Mouse (Mus musculus): ENCODE results near the gene Pdcd7. TPM values are rescaled to one million over a fixed set of nuclear protein-coding genes. Genes with fewer than 3 reads are reported as not detected.

Gene Pdcd7
- 16.7 and 44.2 TPM in 2 replicates for polyA plus RNA-seq (2012; rRNA removed)

GRCm38 (mm10) chr9:65345854-65346475 lies at the start of gene Pdcd7:
Gene Pdcd7 (plus strand): TSS chr9:65346104.

GRCm38 (mm10) chr9:65360641-65361448 lies 14.9 kb downstream of the Pdcd7 start, which contains the start of gene Ubap1l:
Gene Ubap1l (plus strand): TSS chr9:65361041.

GRCm38 (mm10) chr9:65391613-65391964 lies 45.7 kb downstream of the Pdcd7 start, which contains the start of gene Kbtbd13:
Gene Kbtbd13 (minus strand): TSS chr9:65391652.

GRCm38 (mm10) chr9:65398279-65398678 lies 52.4 kb downstream of the Pdcd7 start, which contains the start of gene Rasl12:
Gene Rasl12 (plus strand): TSS chr9:65398506.

Other genes with a start within 250 kb of the Pdcd7 start
- 20.1 and 28.0 TPM in 2 replicates for gene Igdcc4, start 244.6 kb upstream of the Pdcd7 start, polyA plus RNA-seq (2012; rRNA removed)
- 48.4 and 84.2 TPM in 2 replicates for gene Igdcc3, start 204.9 kb upstream of the Pdcd7 start, polyA plus RNA-seq (2012; rRNA removed)
- gene Parp16, start 150.8 kb upstream of the Pdcd7 start, polyA plus RNA-seq (2012; rRNA removed): 3.5 and 4.8 TPM in 2 replicates
- 0.19 and 0.27 TPM in 2 replicates for gene Cilp, start 80.9 kb upstream of the Pdcd7 start, polyA plus RNA-seq (2012; rRNA removed)
- gene Clpx, start 51.8 kb upstream of the Pdcd7 start, polyA plus RNA-seq (2012; rRNA removed): 20.4 and 24.5 TPM in 2 replicates
- gene Ubap1l, start 14.9 kb downstream of the Pdcd7 start, polyA plus RNA-seq (2012; rRNA removed): 0.93 and 1.6 TPM in 2 replicates
- gene Kbtbd13, start 45.5 kb downstream of the Pdcd7 start, polyA plus RNA-seq (2012; rRNA removed): 0.16 and 0.80 TPM in 2 replicates
- 4.2 and 7.0 TPM in 2 replicates for gene Rasl12, start 52.4 kb downstream of the Pdcd7 start, polyA plus RNA-seq (2012; rRNA removed)
- not detected in 2 replicates for gene Slc51b, start 76.9 kb downstream of the Pdcd7 start, polyA plus RNA-seq (2012; rRNA removed)
- 19.5 and 22.7 TPM in 2 replicates for gene Mtfmt, start 89.7 kb downstream of the Pdcd7 start, polyA plus RNA-seq (2012; rRNA removed)
- 30.1 and 51.0 TPM in 2 replicates for gene Spg21, start 114.8 kb downstream of the Pdcd7 start, polyA plus RNA-seq (2012; rRNA removed)
- 0.29 and 0.35 TPM in 2 replicates for gene Ankdd1a, start 174.1 kb downstream of the Pdcd7 start, polyA plus RNA-seq (2012; rRNA removed)
- 8.0 and 9.3 TPM in 2 replicates for gene Plekho2, start 233.9 kb downstream of the Pdcd7 start, polyA plus RNA-seq (2012; rRNA removed)
- 22.5 and 33.7 TPM in 2 replicates for gene Pif1, start 241.1 kb downstream of the Pdcd7 start, polyA plus RNA-seq (2012; rRNA removed)

Data from central nervous system, embryonic 11.5 days (tissue).